Mouse (Mus musculus): ENCODE data around the gene Zfp746.

Zfp746 gene

GRCm38 (mm10) chr6:48016841-48017240, 69.6 kb downstream of the Zfp746 start:
- Histone ChIP-seq H3K36me3 (ENCODE audit: control insufficient read depth, insufficient read depth, low read length, poor library complexity, severe bottlenecking) (no peaks in the 10 kb centered on the region), H3K27me3 (ENCODE audit: control insufficient read depth, insufficient read depth, low read length, poor library complexity, severe bottlenecking) (no peaks in the 10 kb centered on the region)
- no peak for DNase-seq (ENCODE audit: low read depth, low spot score)

DNA sequence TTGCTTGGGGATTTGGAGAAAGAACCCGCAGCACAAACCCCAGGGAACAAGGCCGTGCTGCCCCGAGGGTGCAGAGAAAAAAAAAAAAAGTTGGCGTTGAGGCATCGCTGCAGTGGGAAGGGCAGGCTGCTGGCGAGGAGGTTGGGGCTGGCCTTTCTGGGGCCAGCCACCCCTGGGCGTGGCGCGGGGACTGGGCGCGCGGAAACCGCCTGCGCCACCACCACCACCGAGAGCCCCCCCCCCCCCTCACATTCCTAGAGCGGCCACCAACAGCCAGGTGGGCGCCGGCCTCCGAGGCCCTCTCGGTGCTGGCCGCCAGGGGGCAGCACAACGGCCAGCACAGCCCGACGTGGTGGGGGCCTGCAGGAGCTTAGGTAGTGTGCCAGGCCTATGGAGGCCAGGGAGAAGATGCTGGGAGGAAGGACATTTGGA, 70.3 kb downstream of the Zfp746 start:
- peak; percentile 87 for DNase-seq (ENCODE audit: low read depth, low spot score)
- no peaks in the 10 kb centered on the region for H3K36me3 ChIP-seq (ENCODE audit: control insufficient read depth, insufficient read depth, low read length, poor library complexity, severe bottlenecking)
- H3K27me3 ChIP-seq (ENCODE audit: control insufficient read depth, insufficient read depth, low read length, poor library complexity, severe bottlenecking) = no peaks in the 10 kb centered on the region
